Mouse (Mus musculus) liver, embryonic 11.5 days (tissue): ENCODE measurements around the gene Uba6. TPM values are rescaled to one million over a fixed set of nuclear protein-coding genes. Genes with fewer than 3 reads are reported as not detected.

Experiments used
- ATAC-seq: fragments of 200-750 bp; cut with Nextera tagmentation; replicated peaks from 2 replicates; pipeline ENCODE4 v1.8.0; 2017; ENCODE audit warnings: moderate number of reproducible peaks, mild to moderate bottlenecking, moderate TSS enrichment, moderate library complexity; ENCODE audit not compliant: low FRiP score
- DNase-seq: peaks from one replicate; pipeline ENCODE4 v3.0.0-alpha.2; 2017; ENCODE audit warnings: low spot score
- H3K27ac ChIP-seq: fragments of 300-500 bp; sonication (generic); 2 replicates; pipeline ENCODE4 v1.5.1; 2014; ENCODE audit warnings: mild to moderate bottlenecking, low read depth, low read length, control low read depth
- H3K27me3 ChIP-seq: fragments of 300-500 bp; sonication (generic); replicated peaks from 2 replicates; pipeline ENCODE4 v1.6.1; 2014; ENCODE audit warnings: low read length, mixed read lengths; ENCODE audit not compliant: control insufficient read depth, insufficient read depth
- H3K36me3 ChIP-seq: fragments of 300-500 bp; sonication (generic); 2 replicates; pipeline ENCODE4 v1.6.1; 2014; ENCODE audit warnings: mild to moderate bottlenecking, low read length, moderate library complexity, mixed read lengths; ENCODE audit not compliant: control insufficient read depth, insufficient read depth
- H3K4me1 ChIP-seq: fragments of 300-500 bp; sonication (generic); replicated peaks from 2 replicates; pipeline ENCODE4 v1.6.1; 2014; ENCODE audit warnings: low read length, mixed read lengths; ENCODE audit not compliant: control insufficient read depth, insufficient read depth
- H3K4me2 ChIP-seq: fragments of 300-500 bp; sonication (generic); 2 replicates; pipeline ENCODE4 v1.6.1; 2014; ENCODE audit warnings: mild to moderate bottlenecking, control low read depth, moderate library complexity
- H3K4me3 ChIP-seq: fragments of 300-500 bp; sonication (generic); 2 replicates; pipeline ENCODE4 v1.5.1; 2014; ENCODE audit warnings: low read depth, low read length, control low read depth
- H3K9ac ChIP-seq: fragments of 300-500 bp; sonication (generic); 2 replicates; pipeline ENCODE4 v1.6.1; 2014; ENCODE audit warnings: low read depth, low read length, control low read depth
- H3K9me3 ChIP-seq: fragments of 300-500 bp; sonication (generic); 2 replicates; pipeline ENCODE4 v1.6.1; 2016; ENCODE audit warnings: low read length, inconsistent platforms, mixed read lengths; ENCODE audit not compliant: control insufficient read depth
- WGBS: fragments of 180-500 bp; shearing (Covaris S2); extraction: QIAGEN DNeasy Blood & Tissue Kit; methylation state at CpG from one replicate; pipeline ENCODE4 v1.1.7; 2014; 5-methylcytosine and 5-hydroxymethylcytosine counted together
- polyA plus RNA-seq: library from polyadenylated mRNA; unstranded; fragments of >200 nt; fragmentation: Nextera tagmentation; extraction: Ambion mirVana; gene quantifications from 2 replicates; pipeline ENCODE4 v1.2.1, GENCODE M21; 2014

Gene Uba6
- polyA plus RNA-seq, 1 experiment from 2014 or later = 14.7 TPM

DNA sequence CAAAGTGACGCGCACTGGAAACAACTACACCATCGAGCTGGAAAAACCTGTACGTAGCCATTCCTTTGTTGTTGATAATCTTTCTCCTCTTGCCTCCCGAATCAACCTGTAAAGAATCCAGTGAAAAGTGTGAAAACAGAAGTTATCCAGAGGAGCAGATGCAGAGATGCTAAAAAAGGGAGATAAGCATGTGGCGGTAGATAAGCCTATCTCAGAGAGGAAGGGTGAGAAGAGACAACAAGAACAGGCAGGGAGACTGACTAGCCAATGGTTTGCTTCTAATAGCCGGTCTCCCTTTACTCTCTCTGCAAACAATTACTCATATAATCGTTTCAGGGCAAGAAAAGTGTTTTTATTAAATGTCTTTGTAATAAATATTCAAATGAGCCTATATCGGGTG lies 77.8 kb downstream of the Uba6 start:
- Histone ChIP-seq H3K27ac (no peak overlapping the region), H3K4me1 (no peaks in the 10 kb centered on the region; the same call in 1 of the 2 replicates), H3K36me3 (no peaks in the 10 kb centered on the region), H3K9ac (no peak overlapping the region), H3K4me2 (no peak overlapping the region), H3K4me3 (no peak overlapping the region), H3K27me3 (no peaks in the 10 kb centered on the region), H3K9me3 (no peaks in the 10 kb centered on the region)
- DNase-seq = no peak
- WGBS = 44% methylated on average over 9 of the region's 9 CpGs
- ATAC-seq = 0 out of 2 replicates have a peak, but pooled peaks have one; percentile 31

DNA sequence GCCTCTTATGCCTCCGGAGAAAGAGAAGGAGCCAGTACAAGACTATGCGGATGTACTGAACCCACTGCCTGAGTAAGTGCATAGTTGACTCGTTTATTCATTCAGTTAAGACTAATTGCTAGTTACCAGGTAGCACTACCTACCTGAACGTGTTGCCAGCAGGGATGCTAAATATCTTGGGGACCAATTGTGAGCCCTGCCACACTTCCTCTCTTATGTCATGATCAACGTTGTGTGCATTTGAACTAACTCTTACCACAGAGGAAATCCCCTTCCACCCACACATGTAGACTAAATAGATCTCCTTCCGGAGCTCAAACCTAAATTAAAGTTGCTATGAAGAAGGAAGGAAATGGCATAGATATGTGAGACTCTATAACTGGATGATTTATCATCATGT lies 85.9 kb downstream of the Uba6 start:
- no peak overlapping the region for H3K9ac ChIP-seq
- WGBS = 58% methylated on average over 6 of the region's 6 CpGs
- H3K27me3 ChIP-seq = no peaks in the 10 kb centered on the region
- no peaks in the 10 kb centered on the region for H3K9me3 ChIP-seq
- DNase-seq (no peak), ATAC-seq (no peak)
- H3K4me2 ChIP-seq = no peak overlapping the region
- H3K27ac ChIP-seq = no peak overlapping the region
- H3K36me3 ChIP-seq = no peaks in the 10 kb centered on the region
- no peak overlapping the region for H3K4me3 ChIP-seq
- H3K4me1 ChIP-seq = no peaks in the 10 kb centered on the region

DNA sequence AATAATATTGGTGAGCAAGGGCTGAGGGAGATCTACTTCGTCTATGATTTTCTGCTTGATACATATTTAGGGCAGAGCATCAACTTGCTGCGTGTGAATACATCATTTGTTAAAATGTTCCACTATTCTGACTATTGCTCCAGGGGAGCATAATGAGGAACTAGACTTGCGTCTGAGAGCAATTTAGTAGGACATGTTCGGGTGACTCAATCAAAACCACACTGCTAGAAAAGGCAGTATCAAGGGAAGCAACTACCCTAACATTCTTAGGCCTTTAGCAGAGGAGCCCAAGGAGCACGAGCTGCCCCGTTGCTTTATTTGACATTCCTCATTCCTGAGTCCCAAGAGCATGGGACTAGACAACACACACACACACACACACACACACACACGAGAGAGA lies 87.6 kb downstream of the Uba6 start:
- Histone ChIP-seq H3K9me3 (no peaks in the 10 kb centered on the region), H3K27ac (no peak overlapping the region), H3K4me2 (no peak overlapping the region), H3K4me3 (no peak overlapping the region), H3K27me3 (no peaks in the 10 kb centered on the region), H3K9ac (no peak overlapping the region), H3K4me1 (no peaks in the 10 kb centered on the region), H3K36me3 (no peaks in the 10 kb centered on the region)
- 72% methylated on average over 7 of the region's 7 CpGs for WGBS
- ATAC-seq (no peak), DNase-seq (no peak)

- Histone ChIP-seq H3K36me3 (no peaks in the 10 kb centered on the region), H3K9me3 (no peaks in the 10 kb centered on the region), H3K9ac (no peak overlapping the region), H3K4me3 (no peak overlapping the region), H3K27ac (no peak overlapping the region), H3K4me1 (no peaks in the 10 kb centered on the region), H3K4me2 (no peak overlapping the region), H3K27me3 (no peaks in the 10 kb centered on the region)
- no peak for DNase-seq
- ATAC-seq = no peak
- 75% methylated on average over 6 of the region's 6 CpGs for WGBS
Observed at GRCm38 (mm10) chr5:86083987-86084386, 88.6 kb downstream of the Uba6 start.

DNA sequence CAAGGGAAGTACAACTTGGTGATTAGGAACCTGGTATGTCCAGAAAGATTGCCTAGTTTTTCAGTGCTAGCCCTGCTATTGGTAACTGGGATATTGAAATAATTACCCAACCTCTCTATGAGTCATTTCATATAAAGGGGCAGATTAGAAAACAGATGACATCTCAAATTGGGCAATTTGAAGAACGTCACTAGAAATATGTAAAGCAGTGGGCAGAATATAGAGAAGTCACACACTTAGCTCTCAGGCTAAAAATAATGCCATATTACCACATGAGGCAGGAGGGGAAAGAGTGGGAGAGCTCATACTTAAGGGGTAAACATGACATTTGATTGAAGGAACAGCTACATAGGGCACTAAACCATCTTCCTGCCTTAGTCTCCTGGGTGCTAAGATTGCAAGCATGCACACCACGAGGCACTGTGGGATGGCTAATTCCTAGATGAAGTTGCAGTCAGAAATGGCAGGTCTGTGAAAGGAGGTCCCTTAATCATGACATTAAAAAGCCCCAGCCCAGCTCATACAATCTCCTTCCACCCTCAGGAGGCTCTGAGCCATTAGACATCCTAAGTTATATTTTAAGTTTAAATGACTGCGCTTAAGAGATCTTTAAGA lies 93.8 kb downstream of the Uba6 start:
- DNase-seq = no peak
- Histone ChIP-seq H3K4me2 (no peak overlapping the region), H3K27ac (no peak overlapping the region), H3K9me3 (no peaks in the 10 kb centered on the region), H3K27me3 (no peaks in the 10 kb centered on the region), H3K4me1 (no peaks in the 10 kb centered on the region), H3K9ac (no peak overlapping the region), H3K36me3 (no peaks in the 10 kb centered on the region), H3K4me3 (no peak overlapping the region)
- ATAC-seq = no peak
- 68% methylated on average over 3 of the region's 3 CpGs for WGBS

DNA sequence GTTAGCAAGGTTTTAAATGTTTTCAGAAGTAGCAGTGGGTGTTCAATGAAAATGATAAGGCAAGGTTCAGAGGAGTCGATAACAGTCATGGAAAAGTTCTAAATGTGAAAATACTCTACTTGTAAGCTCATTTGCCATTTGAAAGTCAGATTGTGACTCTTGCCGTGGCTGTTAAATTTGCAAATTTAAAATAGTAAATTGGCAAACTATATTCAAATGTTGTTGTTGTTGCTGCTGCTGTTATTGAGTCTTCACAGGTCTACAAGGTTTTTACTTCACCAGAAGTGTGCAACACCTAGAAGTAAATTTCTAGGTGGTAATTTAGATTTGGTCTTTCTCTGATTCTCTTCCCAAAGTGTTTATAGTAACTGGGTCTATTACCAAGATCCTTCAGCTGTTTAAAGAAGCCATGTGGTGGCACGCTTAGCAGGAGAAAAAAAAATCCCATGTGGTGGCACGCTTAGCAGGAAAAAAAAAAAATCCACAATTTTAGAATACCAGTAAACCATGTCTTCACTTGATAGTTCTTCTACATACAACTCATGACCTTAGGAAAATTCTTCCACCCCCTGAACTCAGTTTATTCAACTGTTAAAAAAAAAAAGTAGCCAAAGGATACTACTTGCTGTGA lies 99.7 kb downstream of the Uba6 start:
- Histone ChIP-seq H3K4me3 (no peak overlapping the region), H3K9me3 (no peaks in the 10 kb centered on the region), H3K4me2 (no peak overlapping the region), H3K36me3 (no peaks in the 10 kb centered on the region), H3K4me1 (no peaks in the 10 kb centered on the region; the same call in 1 of the 2 replicates), H3K27me3 (no peaks in the 10 kb centered on the region), H3K9ac (no peak overlapping the region), H3K27ac (no peak overlapping the region)
- 76% methylated on average over 4 of the region's 4 CpGs for WGBS
- ATAC-seq (no peak), DNase-seq (no peak)

DNA sequence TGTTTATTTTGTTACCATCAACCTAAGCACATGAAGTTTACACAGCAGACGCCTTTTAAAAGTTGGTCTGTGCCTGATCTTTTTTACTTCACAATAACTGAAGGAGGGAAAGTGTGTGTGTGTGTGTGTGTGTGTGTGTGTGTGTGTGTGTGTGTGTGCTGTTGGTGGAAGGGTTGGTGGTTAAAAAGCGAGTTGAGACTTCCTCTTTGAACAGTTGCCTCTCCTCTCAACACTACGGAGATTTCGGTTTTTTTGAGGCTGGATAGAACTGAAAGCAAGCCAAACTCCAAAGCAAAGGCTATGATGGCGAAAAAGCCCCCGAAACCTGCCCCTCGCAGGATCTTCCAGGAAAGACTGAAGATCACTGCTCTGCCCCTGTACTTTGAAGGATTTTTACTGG lies 101.1 kb downstream of the Uba6 start, which contains the start of gene Stap1:
Stap1 (plus strand) TSS at position 209 of the 400 bp plus-strand sequence.
- Histone ChIP-seq H3K4me1 (no peaks in the 10 kb centered on the region; the same call in 1 of the 2 replicates), H3K4me2 (peak within 1 kb of the TSS; percentile 1; the same call in 1 of the 2 replicates), H3K36me3 (no peaks in the 10 kb centered on the region), H3K9ac (no peak within 1 kb of the TSS), H3K9me3 (no peaks in the 10 kb centered on the region), H3K4me3 (no peak within 1 kb of the TSS), H3K27me3 (no peaks in the 10 kb centered on the region), H3K27ac (no peak within 1 kb of the TSS)
- no peak for ATAC-seq
- 42% methylated on average over 7 of the region's 7 CpGs for WGBS
- no peak for DNase-seq

- Histone ChIP-seq H3K4me1 (peaks cover 2% of the 10 kb centered on the region; the same call in 1 of the 2 replicates), H3K4me2 (no peak overlapping the region), H3K27ac (no peak overlapping the region), H3K27me3 (no peaks in the 10 kb centered on the region), H3K9me3 (no peaks in the 10 kb centered on the region), H3K4me3 (no peak overlapping the region), H3K9ac (no peak overlapping the region), H3K36me3 (no peaks in the 10 kb centered on the region)
- DNase-seq = no peak
- WGBS = 45% methylated on average over 6 of the region's 6 CpGs
- no peak for ATAC-seq
Observed at GRCm38 (mm10) chr5:86069121-86069520, 103.5 kb downstream of the Uba6 start.

- DNase-seq (no peak), ATAC-seq (no peak)
- WGBS = 34% methylated on average over 3 of the region's 3 CpGs
- Histone ChIP-seq H3K36me3 (no peaks in the 10 kb centered on the region), H3K4me1 (peaks cover 7% of the 10 kb centered on the region), H3K4me2 (no peak overlapping the region), H3K9me3 (no peaks in the 10 kb centered on the region), H3K27me3 (no peaks in the 10 kb centered on the region), H3K27ac (no peak overlapping the region), H3K4me3 (no peak overlapping the region), H3K9ac (no peak overlapping the region)
Observed at GRCm38 (mm10) chr5:86068451-86068850, 104.2 kb downstream of the Uba6 start.
